Mouse (Mus musculus) brain, adult 2 months (tissue): ENCODE measurements around the gene Ly6g6c.
A peak's percentile ranks its signal among the peaks of the same experiment; 100 is the strongest.
"Not testable (repeated sequence)": the region's sequence is repeated elsewhere in the genome, so short reads cannot be mapped to it uniquely, and the experiment has no call there.

Experiments
- DNase-seq: peaks from one replicate; pipeline ENCODE4 v3.0.0; 2011; ENCODE audit warnings: low read depth, low spot score

Gene Ly6g6c

GRCm38 (mm10) chr17:35031272-35031671 lies 33.9 kb upstream of the Ly6g6c start:
- DNase-seq = no peak

GRCm38 (mm10) chr17:35031880-35032279 lies 33.3 kb upstream of the Ly6g6c start:
- DNase-seq = no peak

- DNase-seq = no peak
These were observed 32.8 kb upstream of the Ly6g6c start for GRCm38 (mm10) chr17:35032323-35032870.

- not testable (repeated sequence) for DNase-seq
These were observed 31.5 kb upstream of the Ly6g6c start for GRCm38 (mm10) chr17:35033703-35034102.

GRCm38 (mm10) chr17:35034896-35035295 lies 30.3 kb upstream of the Ly6g6c start:
- DNase-seq = no peak

- DNase-seq = peak; percentile 82
These were observed 25.9 kb upstream of the Ly6g6c start for GRCm38 (mm10) chr17:35039121-35039873.

- no peak for DNase-seq
These were observed 21.4 kb upstream of the Ly6g6c start for GRCm38 (mm10) chr17:35043794-35044193.

GRCm38 (mm10) chr17:35044904-35045806 lies 20.0 kb upstream of the Ly6g6c start:
- no peak for DNase-seq

- no peak for DNase-seq
These were observed 19.1 kb upstream of the Ly6g6c start for GRCm38 (mm10) chr17:35045807-35046680.

- DNase-seq = peak; percentile 98
These were observed 18.3 kb upstream of the Ly6g6c start, which contains the start of gene Msh5 for GRCm38 (mm10) chr17:35046681-35047455. Gene Msh5 (minus strand): TSS chr17:35046745.

GRCm38 (mm10) chr17:35047688-35048087 lies 17.5 kb upstream of the Ly6g6c start:
- no peak for DNase-seq

GRCm38 (mm10) chr17:35048149-35048931 lies 16.8 kb upstream of the Ly6g6c start:
- DNase-seq = no peak

GRCm38 (mm10) chr17:35048932-35049440 lies 16.2 kb upstream of the Ly6g6c start:
- DNase-seq = no peak

- DNase-seq = no peak
These were observed 15.6 kb upstream of the Ly6g6c start, which contains the start of gene Clic1 for GRCm38 (mm10) chr17:35049561-35050016. Gene Clic1 (plus strand): TSS chr17:35049966.

- DNase-seq = peak; percentile 29
These were observed 14.9 kb upstream of the Ly6g6c start for GRCm38 (mm10) chr17:35050126-35050750.

- DNase-seq = peak; percentile 77
These were observed 13.8 kb upstream of the Ly6g6c start for GRCm38 (mm10) chr17:35051156-35052086.

- no peak for DNase-seq
These were observed 12.9 kb upstream of the Ly6g6c start for GRCm38 (mm10) chr17:35052271-35052798.
